Mouse (Mus musculus) induced T-regulatory cell, adult 2 months (primary cell): ENCODE measurements around the gene Pcif1.
A peak's percentile ranks its signal among the peaks of the same experiment; 100 is the strongest.

Experiments used
- DNase-seq: peaks from one replicate; pipeline ENCODE4 v3.0.0-alpha.2; 2012; ENCODE audit warnings: low read depth

Pcif1 gene

DNA sequence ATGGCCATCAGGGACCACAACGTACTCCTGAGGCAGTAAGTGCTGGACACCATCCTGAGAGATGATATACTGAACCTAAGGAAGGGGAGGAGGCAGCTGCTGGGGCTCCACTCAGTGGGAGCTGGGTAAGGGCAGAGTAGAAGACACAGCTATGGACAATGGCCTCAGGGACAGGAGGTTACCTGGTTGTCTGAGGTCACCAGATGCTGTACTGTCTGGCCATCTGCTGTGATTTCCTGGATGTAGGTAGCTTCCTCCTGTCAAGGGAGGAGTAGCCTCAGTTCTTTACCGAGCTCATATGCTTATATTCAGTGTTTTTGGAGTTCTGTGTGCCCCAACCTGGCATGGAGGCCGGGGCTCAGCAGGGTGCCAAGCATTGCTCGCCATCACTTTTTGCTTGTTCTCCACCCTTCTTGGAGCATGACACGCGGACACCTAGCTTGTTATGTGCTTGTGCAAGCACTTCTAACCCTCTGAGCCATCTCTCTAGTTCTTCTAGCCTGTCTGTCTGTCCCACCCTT, 13.7 kb downstream of the Pcif1 start:
- no peak for DNase-seq

DNA sequence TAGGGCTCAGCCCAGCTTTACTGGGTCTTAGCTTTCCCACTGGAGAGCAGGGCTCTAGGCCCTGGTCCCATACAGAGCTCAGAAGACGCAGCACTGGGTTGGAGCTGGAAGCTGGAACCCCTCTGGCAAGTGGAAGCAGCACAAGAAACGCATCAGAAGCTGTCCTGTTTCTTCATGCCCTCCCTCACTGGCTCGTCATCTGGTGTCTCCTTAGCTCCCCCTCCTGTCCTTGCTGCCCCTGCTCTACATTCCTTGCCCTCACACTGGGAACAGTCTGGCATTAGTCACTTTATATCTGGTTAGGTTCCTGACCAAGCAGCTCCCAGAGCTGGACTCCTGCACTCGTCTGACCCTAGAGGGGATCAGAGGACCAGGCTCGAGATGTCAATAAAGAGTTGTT, 14.9 kb downstream of the Pcif1 start:
- DNase-seq = no peak

DNA sequence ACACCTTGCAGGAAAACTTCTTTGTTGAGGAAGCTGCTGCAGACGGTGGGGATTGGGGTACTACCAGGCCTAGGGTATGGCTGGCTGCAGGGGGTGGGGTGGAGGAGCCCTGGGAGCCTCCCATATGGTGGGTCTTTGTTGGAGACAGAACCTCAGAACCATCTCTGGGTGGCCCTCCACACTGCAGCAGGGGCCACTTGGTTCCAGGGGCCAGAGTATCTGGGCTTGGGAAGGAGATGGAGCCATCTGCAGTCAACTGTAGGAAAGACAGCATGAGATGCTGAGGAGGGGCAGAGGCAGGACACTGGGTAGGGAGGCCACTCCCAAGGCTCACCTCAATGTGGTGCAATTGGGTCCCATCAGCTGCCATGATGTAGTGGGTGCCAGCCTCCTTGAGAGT, 15.5 kb downstream of the Pcif1 start:
- no peak for DNase-seq

DNA sequence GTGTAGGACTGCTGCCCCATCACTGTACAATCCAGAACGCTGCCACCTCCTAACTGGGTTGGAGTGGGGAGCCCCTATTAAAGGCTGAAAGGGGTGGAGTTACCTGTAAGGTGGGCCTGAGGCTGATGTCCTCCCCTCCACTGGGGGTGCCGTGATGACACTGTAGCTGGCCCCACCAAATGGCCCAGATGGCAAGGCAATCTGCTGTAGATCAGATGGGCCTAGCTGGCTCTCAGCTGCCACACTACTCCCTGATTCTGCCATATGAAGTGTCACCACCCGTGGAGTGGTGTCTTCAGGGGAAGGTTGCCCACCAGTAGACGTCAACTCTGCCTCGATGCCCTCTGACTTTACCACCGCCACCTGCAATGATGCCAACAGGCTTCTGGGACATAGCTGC, 16.8 kb downstream of the Pcif1 start:
- DNase-seq = no peak

DNA sequence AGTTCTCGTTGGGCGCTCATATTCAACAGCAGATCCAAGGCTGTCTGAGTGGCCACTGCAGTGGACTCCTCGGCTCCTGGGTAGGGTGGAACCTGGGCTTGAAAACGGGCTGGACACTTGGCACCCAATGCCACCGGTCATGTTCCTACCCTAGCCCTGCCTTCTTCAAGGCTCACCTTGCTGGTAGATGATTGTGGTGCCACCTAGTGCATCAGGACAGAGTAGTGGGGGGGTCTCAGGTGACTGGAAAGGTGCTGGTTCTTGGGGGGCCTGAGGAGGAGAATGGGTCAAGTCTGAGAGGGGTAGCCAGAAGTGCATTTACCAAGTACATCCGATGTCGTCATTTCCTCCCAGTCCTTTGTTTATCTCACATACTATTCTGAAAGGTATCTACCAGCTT, 18.9 kb downstream of the Pcif1 start:
- DNase-seq = no peak

DNA sequence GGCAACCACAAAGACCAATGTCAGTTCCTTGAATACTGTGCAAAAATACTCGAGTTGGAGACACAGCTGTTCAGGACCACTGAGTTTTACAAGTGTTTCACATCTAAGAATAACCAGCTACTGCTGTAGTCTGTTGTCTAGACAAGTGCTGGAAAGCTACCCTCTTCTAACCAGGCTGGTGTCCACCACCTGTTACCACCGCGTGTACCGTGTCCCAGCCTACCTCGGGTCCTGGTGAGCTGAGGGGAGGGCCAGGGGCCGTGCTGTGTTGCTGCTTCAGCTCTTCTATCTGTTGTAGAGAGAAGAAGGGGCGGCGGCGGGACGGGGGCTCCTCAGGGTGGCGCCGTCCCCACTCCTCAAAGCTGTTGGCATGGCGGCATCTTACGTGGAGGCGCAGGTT, 19.9 kb downstream of the Pcif1 start:
- DNase-seq = no peak

DNA sequence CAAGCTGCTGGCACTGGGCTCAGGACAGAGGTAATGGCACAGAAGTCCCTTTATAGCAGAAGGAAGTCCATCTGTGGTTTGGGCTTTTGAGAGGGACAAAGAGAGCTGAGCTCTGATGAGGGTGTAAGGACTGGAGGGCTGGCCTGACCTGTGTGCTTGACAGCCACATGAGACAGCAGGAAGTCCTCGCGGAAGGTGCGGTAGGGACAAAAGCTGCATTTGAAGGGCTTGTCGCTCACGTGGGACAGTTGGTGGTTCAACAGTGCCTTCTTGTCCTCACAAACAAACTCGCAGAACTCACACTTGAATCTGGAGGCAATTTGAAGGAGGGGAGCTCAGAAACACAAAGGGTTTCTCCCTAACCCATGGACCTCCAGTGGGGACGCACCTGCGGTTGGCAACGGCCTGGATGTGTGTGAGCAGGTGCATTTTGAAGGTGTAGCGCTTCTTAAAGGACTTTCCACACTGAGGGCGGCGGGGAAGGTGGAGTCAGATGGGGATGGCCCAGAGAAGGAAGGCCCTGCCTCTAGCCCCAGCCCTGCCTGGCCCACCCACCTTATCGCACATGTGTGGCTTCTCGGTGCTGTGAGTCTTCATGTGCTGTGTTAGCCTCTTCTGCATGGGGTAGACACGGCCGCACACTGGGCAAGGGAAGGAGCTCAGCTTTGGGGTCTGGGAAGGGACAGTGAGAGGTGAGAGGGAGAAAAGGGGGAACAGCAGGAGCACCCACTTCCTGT, 20.8 kb downstream of the Pcif1 start:
- DNase-seq = peak; percentile 56

DNA sequence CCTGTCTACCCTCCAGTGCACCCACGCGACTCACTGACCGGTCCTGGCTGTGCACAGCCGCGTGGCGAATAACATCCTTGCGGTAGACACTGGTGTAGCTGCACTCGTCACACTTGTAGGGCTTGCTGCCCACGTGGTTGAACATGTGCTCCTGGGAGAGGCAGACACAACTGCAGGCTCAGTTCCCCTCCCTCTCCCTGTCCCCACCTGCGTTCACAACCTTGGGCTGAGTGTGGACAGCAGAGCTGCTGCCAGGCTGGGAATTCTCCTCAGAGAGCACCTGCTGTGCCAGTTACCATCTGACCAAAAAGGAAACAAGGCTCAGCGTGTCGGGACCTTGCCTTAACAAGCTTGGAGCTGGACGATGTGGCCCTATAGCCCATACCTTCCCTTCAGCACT, 22.3 kb downstream of the Pcif1 start:
- DNase-seq = no peak

DNA sequence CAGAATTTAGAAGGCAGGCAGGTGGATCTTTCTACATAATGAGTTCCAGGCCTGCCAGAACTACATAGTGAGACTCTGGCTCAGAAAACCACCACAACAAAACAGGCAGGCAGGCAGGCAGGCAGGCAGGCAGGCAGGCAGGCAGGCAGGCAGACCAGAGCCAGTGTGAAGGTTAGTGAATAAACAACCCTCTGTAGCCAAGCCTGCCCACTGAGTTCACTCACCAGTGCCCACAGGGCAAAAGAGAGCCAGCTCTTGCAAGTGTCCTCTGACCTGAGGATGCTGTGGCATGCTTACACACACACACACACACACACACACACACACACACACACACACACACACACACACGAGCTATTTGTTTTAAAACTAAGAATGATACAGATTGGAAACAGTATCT, 24.4 kb downstream of the Pcif1 start:
- DNase-seq = no peak

DNA sequence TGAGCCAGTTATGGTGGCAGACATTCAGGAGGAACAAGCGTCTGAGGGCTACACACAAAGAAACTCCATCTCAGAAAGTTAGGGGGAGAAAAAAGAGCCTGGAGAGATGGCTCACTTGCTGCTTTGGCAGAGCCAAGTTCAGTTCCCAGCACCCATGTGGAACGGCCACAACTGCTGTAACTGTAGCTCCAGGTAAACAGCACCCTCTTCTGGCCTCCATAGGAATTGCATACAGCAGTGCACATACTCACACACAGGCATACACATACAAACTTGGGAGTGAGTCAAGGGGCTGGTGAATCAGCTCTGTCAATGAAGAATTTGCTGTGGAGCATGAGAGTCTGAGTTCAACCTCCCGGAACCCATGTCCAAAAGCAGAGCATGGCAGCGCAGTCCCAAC, 27.0 kb downstream of the Pcif1 start:
- DNase-seq = peak; percentile 40

DNA sequence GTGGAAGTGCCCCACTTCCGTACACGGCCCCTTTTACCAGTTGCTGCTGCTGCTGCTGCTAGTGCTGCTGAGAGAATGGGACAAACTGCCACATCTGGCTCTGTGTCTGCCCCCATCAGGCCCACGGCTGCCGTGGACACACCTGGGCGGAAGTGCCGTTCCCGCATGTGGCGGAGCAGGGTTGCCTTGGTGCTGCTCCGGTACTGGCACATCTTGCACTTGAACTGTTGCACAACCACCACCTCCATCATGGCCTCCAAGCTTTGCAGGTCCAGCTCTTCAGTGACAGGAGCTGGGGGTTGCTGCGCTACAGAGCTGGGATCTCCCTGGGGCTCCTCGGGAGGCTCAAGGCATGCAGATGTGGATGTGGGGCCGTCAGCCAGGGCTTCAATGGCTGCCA, 28.4 kb downstream of the Pcif1 start:
- no peak for DNase-seq

DNA sequence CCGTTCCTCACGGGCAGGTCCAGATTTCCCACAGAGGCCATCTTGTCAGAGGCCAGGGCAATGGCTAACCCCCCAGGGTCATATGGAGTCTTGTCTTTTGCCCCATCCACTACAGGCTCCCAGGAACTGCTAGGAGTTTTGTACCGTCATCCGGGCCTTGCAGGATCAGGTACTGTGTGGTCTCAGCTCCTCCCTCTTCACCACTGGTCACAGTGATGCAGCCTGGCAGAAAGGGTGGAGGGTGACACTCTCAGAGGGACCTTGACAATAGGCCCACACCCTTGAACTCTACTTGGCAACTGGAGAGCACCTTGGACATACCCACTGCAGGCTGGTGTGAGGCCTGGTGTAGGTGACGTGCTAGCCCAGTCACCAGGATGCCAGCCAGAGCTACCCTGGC, 28.9 kb downstream of the Pcif1 start:
- DNase-seq = no peak

DNA sequence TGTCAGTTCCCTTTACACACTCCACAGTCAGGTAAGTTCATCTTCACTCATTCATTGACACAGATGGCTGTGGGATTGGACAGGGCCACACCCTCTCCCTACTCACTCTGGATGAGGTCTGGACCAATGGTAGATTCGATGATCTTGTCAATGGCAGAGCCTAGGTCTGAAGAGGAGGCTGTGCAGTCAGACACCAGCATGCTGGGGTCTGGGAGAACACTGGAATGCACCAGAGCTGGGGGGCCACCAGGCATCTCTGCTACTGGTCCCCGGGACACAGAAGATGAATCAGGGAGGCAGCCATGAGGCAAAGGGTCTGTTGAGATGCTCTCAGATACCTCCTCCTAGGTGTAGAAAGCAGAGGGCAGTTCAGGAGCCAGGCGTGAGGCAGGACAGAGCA, 30.0 kb downstream of the Pcif1 start:
- DNase-seq = no peak

DNA sequence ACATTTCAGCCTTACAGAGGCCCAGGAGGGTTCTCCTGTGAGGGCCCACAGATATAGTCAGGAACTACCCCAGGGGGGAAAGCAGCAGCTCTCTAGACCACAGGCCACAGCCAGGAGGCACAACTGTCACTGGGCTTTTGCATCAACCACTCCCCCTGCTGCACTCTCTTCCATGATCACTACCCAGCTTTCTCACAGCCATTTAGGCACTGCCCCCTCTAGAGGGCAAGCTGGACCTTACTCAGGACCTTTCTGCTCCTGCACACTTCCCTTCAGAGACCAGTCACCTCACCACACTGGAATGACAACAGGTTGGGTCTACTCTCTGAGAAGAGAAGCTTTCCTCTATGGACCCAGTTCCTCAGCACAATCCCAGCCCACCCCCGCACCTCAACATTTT, 30.4 kb downstream of the Pcif1 start:
- DNase-seq = peak; percentile 54

DNA sequence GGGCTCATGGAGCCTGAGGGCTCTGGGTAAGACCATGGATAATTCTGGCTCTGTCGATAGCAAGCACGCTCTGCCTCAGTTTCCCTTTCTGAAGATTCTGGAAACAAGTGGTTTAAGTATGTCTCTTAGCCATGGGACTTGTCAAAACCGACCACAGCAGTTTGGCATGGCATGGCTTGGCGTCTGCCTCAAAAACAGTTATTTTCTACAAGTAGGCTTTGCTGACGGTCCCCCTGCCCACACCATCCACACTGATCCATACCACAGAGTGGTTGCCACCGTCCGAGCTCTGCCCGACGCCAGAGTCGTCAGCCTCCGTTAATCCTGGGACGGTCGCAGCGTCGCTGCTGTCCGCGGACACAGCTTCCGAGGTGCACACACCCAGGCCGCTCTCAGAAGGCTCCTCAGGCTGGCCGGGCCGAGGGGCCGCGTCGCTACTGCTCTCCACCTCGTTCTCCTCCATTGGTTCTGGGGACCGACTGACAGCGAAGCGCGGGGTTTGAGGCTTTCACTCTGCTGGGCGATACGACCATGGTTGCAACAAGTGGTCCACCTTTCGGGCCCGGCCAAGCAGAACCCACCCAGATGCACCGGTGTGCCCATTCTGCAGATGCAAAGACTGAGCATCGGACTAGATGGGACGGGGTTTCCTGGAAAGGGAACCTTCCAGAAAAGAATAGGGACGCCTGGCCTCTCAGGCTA, 31.4 kb downstream of the Pcif1 start:
- no peak for DNase-seq

DNA sequence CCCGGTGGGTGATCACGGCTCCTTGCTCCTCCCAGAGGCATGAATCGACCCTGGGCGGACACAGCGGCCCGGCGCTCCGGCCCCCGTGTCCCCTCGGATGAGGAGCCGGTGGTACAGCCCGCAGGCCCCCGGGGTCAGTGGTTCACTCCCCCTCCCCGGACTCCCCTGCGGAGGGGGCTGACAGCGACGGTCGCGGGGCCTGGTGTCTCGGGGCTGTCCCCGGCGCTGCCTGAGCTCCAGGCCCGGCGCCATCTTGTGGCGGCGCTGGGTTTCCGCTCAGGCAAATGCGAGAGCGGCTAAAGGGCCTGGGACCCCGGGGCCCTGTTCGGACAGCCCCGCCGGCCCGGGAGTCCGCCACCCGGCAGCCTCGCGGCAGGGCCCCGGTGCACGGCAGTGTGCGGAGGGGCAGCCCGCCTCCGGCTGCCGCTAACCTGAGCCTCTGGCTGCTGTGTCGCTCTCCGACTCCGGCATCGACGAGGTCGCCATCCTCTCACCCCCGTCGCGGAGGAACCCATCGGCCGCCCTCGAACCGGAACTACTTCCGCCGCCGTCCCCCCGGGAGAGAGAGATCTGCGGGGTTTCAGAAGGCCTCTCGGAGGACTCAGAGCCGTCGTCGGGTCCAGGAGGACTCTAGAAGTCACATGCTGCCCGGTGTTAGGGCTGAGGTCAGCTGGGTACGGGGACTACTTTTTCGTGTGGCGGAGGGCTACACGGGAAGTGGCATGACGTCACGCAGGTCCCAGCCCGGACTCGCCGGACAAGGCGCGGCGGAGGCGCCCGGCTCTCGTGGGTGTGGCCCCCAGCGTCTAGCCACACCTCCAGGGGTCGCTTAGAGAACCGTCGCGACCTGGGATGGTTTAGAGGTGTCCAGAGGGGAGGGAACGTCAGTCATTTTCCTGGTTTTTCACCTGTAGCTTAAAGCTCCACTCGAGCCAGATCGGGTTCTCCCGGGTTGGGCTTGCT, 32.3 kb downstream of the Pcif1 start, which contains the start of gene Zfp335:
Gene Zfp335 (minus strand): TSS at position 672 of the 963 bp plus-strand sequence.
- peak; percentile 95 for DNase-seq

DNA sequence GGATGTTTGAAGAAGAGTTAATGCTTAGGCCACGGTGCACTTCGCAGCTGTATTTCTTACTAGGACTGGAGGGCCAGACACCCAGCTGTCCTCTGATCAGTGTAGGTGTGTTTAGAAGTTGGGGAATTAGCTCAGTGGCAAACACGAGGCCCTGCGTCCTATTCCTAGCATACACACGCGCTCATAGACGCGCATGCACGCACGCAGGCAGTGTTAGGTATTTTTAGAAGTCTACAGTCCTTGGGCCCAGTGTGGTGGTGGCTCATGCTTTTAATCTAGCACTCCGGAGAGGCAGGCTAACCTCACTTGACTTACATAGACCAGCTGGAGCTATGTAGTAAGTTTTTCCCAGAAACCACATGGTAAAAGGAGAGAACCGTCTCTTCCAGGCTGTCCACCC, 33.0 kb downstream of the Pcif1 start:
- DNase-seq = no peak

DNA sequence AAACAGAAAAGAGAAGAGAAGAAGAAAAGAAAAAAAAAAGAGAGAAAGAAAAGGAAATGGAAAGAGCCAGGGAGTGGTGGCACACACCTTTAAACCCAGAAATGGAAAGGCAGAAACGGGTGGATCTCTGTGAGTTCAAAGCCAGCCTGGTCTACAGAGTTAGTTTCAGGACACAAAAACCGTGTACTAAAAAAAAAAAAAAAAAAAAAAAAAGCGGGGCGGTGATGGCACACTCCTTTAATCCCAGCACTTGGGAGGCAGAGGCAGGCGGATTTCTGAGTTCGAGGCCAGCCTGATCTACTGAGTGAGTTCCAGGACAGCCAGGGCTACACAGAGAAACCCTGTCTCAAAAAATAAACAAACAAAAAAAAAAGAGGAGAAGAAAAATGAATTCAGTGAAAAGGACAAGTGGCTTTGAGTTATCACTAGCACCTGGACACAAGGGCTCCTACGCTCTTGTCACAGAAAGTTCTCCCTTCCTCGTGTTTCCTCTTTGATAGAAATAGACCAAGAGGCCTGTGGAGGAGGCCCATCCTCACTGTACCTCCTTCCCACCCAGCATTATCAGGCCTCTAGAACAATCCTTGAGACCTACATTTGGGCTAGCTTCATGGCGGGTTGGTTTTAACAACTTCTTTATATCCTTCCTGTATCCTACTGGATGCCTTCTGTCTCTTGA, 33.8 kb downstream of the Pcif1 start:
- DNase-seq = no peak

DNA sequence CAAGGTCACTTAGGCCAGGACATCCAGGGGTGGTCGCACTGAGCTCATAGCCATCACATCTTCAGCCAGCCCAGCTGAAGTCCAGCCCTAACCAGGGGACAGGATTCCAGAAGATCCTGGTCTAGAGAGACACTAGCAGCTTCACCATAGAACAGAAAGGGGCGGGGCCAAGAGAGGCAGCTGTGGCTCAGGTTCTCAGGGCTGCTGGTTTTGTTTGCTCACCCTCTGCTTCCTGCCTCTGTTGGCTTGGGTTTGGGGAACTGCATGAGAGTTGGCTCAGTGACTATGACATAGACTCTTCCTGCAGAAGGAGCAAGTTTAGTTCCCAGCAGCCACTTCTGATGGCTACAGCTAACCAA, 34.3 kb downstream of the Pcif1 start:
- DNase-seq = peak; percentile 89

DNA sequence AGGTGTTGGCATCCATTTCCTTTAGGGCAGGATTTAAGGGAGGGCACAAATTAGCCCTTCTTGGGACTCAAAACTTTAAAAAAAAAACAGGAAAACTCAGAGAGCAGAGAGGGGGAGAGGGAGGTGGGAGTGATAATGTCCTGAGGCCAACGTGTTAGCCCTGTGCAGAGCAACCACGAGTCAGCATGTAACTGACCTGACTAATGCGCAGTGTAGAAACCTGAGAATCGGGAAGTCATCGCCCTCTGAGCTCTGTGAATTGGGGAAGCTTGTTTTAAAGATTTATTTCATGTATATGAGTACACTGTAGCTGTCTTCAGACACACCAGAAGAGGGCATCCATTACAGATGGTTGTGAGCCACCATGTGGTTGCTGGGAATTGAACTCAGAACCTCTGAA, 37.7 kb downstream of the Pcif1 start:
- no peak for DNase-seq

DNA sequence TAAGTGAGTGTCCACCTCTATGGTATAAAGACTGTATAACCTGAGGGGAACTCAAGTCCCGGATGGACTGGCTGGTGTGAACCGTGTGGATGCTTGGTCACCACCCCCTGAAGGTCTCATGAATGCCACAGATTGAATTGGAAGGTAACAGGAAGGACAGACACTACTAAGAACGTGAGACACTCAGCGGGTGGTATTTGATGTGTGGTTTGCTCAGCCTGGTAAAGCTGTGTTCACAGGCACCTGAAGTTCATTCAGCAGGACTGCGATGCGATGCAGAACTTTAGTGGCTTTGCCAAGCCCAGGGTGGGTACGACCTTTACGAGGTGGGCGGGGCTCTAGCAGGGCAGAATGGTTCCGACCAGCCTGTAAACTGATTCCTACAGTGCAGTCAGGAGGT, 38.3 kb downstream of the Pcif1 start:
- peak; percentile 40 for DNase-seq

DNA sequence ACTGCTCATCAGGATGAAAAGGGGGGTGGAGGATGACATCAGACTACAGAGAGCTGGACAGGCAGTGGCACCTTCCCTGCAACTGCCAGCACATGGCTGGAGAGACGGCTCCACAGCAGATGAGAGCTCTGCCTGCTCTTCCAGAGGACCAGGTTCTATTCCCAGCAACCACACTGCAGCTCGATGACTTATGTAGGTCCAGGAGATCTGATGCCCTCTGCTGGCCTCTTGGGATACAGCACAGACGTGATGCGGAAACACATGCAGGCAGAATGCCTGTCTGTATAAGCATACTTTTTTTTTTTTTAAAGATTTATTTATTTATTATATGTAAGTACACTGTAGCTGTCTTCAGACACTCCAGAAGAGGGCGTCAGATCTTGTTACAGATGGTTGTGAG, 39.2 kb downstream of the Pcif1 start:
- peak; percentile 76 for DNase-seq
